Mouse (Mus musculus) layer of hippocampus, postnatal 36 days (tissue): ENCODE measurements around the gene Chst8. TPM values are rescaled to one million over a fixed set of nuclear protein-coding genes. Genes with fewer than 3 reads are reported as not detected.

Source experiments
- total RNA-seq, 2 experiments: library from RNA; stranded (reverse); gene quantifications; 2 replicates each; pipeline ENCODE4 v1.2.3; 2021

Chst8 gene
- total RNA-seq, 2 experiments from 2014 or later = 28.6 to 36.8 TPM

Other genes with a start within 250 kb of the Chst8 start
- gene Kctd15, start 156.0 kb downstream of the Chst8 start, total RNA-seq = 10 to 100 TPM; 12.2 to 14.2 TPM
- 10 to 100 TPM; 33.2 to 33.6 TPM for gene Pepd, start 99.7 kb upstream of the Chst8 start, total RNA-seq
- gene Cebpg, start 243.9 kb upstream of the Chst8 start, total RNA-seq = 10 to 100 TPM; 34.3 to 35.9 TPM